Mouse (Mus musculus): ENCODE data around the gene Ltbp3.

The Ltbp3 gene

DNA sequence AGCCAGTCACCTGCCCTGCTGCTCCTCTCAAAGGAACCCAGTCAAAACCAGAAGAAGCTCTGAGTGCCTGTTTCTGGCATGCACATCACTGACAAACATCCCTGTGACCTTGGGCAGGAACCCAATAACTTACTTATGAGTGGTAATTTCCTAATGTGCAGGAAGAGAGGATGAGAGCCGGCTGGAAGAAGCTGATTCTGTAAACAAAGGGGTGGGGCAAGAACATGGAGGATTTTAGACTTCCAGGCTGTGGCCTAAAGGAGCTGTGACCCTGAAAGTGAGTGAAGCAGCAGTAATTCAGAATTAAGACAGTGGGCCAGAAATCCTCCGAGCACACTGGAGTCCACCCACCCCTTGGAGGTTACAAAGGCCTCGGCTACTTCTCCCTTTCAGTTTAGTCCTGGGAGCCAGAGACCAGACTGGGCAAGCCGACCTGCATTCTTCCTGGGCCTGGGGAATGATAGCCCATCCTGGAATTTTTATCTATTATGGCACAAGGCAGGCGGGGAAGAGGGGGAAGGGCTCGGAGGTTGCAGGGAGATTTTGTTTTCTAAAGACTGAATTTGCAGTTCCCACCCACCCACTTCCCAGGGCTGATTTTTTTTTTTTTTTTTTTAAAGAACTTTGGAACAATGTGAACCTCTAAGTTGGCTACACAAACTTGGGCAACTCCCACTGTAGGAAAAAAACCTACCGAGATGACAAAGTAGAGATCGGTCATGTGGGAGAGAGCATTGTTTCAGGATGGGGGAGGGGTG lies 65.5 kb downstream of the Ltbp3 start:
- DNase-seq (ENCODE audit: low spot score in 2 of 2): no peak

- no peak for DNase-seq (ENCODE audit: low spot score in 2 of 2)
Observed at GRCm38 (mm10) chr19:5806809-5807205, 66.1 kb downstream of the Ltbp3 start.

GRCm38 (mm10) chr19:5807740-5808139 lies 67.0 kb downstream of the Ltbp3 start:
- no peak for DNase-seq (ENCODE audit: low spot score in 2 of 2)

Measured in spleen, postnatal 14 days (tissue).